Mouse (Mus musculus) heart, postnatal 0 days (tissue): ENCODE measurements around the gene Neurl3.

Experiments used
- CTCF ChIP-seq: IDR thresholded peaks from 2 replicates; pipeline ENCODE4 v1.5.1; 2016; ENCODE audit warnings: antibody characterized with exemption, control low read depth, low read depth
- EP300 ChIP-seq: IDR thresholded peaks from 2 replicates; pipeline ENCODE4 v1.6.1; 2016; ENCODE audit warnings: antibody characterized with exemption, low read depth

GRCm38 (mm10) chr1:36308966-36309475 lies 34.5 kb upstream of the Neurl3 start:
- TF ChIP-seq CTCF (no peak), EP300 (no peak)
